Mouse (Mus musculus) heart, adult 8-10 months (tissue): ENCODE measurements around the gene Larp1. TPM values are rescaled to one million over a fixed set of nuclear protein-coding genes. Genes with fewer than 3 reads are reported as not detected.

Source experiments
- DNase-seq: peaks from one replicate; pipeline ENCODE4 v3.0.0; 2022; ENCODE audit warnings: low spot score
- total RNA-seq, 4 experiments: library from RNA; stranded (reverse); gene quantifications; 2 replicates each; pipeline ENCODE4 v1.2.4; 2022

The Larp1 gene
- total RNA-seq: 10 to 100 TPM; 61.6 to 70.0 (median 65.1) TPM

- DNase-seq: no peak
Measured at GRCm38 (mm10) chr11:58009051-58009515, at the start of gene Larp1. TSS of gene Larp1 (plus strand) at chr11:58009064.

GRCm38 (mm10) chr11:57959924-57960323 lies 48.9 kb upstream of the Larp1 start:
- no peak for DNase-seq

GRCm38 (mm10) chr11:57962382-57963285 lies 46.2 kb upstream of the Larp1 start:
- peak; percentile 79 for DNase-seq

- no peak for DNase-seq
Measured at GRCm38 (mm10) chr11:57963291-57963870, 45.5 kb upstream of the Larp1 start.

DNA sequence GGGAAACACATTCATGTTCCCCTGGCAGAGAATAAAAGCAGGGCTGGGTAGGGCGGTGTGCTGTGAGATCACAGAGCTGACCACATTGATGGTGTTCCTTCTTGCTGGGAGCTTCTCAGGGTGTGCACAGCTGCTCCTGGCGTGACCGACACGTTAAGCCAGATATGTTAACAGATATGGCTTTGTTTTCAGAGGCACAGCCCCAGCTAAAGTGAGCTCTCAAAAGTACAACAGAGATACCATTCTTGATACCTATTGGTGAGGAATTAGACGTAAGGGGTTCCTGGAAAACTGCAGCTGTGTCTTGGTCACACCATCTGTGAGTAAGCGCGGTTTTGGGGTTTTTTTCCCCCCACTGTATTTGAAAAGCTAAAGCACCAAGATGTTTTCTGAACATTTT lies 42.2 kb upstream of the Larp1 start:
- no peak for DNase-seq

GRCm38 (mm10) chr11:57968301-57968700 lies 40.6 kb upstream of the Larp1 start:
- DNase-seq: no peak

DNA sequence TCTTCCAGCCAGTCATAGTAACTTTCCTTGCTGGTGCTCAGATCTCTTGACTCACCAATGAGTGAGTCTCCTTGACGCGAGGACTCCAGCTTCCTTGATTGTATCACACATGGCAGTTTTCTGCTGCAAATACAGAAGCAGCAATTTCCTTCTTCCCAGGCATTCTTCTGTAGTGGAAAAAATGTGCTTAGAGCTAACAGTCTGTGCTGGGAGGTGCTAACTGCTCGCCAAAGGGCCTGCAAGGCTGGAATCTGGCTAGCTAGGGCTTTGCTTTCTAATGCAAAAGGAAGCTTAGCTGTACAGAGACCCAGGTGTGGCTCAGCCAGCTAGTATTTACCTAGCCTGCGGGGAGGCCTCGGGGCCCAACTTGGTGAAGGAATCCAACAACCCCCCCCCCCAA lies 38.3 kb upstream of the Larp1 start:
- no peak for DNase-seq

GRCm38 (mm10) chr11:57973001-57973912 lies 35.6 kb upstream of the Larp1 start:
- DNase-seq: no peak

- DNase-seq: no peak
Measured at GRCm38 (mm10) chr11:57973913-57974234, 35.0 kb upstream of the Larp1 start.

GRCm38 (mm10) chr11:57975876-57976275 lies 33.0 kb upstream of the Larp1 start:
- DNase-seq: no peak

GRCm38 (mm10) chr11:57977681-57978080 lies 31.2 kb upstream of the Larp1 start:
- no peak for DNase-seq

DNA sequence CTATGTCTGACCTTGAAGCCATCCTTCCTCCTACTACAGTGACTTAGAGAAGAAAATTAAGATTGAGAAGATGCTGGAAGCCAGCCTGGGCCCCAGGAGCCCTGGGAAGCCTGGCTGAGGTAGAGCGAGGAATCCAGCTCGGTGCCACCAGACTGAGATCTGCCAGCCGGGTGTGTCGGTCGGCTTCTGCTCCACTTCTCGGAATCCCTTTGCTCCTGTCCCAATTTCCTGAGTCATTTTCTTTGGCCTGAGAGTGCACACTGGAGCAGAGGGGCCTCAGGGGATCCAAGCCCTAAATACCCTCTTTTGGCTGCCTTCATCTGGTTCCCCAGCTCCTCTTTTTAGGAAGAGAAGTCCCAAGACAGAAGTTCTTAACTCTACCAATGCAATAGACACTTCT lies 29.2 kb upstream of the Larp1 start:
- no peak for DNase-seq

DNA sequence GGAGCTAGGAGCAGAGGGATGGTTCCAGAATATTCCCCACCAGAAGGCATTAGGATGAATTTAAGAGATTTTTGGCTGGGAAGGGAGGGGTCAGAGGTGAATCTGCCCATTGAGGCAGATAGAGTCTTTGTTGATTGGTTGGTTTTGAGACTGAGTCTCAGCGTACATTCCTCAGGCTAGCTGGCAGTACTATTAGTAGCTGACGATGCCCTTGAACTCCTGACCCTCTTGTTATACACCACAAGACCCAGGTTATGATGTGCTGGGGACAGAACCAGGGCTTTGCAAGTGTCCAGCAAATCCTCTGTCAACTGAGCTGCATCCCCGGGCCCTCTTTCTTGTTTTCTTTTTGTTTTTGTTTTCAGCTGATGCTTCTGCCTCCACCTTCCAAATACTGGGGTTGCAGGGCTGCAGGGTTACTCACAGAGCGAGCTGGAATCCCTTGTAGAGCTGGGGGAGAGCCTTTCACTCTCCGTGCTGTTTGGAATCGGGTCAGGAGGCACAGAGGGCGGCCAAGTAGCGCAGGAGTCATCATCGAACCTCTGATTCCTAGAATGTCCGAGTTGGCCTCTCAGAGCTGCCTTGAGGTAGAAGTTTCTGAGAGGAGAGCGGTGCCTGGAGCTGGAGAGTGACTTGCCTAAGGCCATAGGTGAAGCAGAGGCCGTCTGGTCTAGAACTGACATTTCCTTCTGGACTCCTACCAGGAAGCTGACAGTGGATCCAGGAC lies 27.6 kb upstream of the Larp1 start:
- DNase-seq: no peak

DNA sequence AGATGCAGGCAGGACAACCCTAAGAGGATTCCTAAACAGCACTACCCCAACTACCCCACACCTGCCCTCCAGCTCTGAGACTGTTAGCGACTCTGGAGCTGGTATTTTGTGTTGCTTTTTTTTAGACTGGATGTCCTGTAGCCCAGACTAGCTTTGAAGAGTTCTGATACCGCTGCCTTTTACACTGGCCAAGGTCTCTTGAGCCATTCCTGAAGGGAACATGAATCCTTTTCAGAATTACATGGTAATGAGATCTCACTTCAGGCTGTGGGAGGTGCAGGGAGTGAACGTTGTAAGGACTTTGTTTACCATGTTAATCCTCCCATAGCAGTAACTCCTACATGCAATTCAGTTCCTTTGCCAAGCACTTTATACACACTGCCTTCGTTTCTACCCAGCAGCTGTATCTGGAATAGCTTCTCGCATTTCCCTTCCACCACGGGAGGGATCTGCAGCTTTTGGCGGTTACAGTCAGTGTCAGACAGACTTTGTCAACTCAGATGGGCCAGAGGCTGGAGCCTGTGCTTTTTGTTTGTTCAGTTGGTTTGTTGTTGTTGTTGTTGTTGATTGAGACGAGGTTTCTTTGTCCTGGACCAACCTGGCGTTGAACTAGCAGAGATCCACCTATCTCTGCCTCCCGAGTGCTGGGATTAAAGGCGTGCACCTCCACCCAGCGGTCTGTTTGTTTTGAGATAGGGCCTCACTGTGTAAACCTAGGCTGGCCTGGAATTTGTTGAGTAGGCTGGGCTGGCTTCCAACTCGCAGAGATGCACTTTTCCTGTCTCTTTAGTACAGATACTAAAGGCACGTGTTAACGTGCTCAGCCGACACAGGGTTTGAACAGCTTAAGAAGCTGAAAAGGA lies 25.2 kb upstream of the Larp1 start:
- DNase-seq: no peak

- no peak for DNase-seq
Measured at GRCm38 (mm10) chr11:57984343-57984666, 24.6 kb upstream of the Larp1 start.

GRCm38 (mm10) chr11:57985485-57985884 lies 23.4 kb upstream of the Larp1 start:
- DNase-seq: no peak

DNA sequence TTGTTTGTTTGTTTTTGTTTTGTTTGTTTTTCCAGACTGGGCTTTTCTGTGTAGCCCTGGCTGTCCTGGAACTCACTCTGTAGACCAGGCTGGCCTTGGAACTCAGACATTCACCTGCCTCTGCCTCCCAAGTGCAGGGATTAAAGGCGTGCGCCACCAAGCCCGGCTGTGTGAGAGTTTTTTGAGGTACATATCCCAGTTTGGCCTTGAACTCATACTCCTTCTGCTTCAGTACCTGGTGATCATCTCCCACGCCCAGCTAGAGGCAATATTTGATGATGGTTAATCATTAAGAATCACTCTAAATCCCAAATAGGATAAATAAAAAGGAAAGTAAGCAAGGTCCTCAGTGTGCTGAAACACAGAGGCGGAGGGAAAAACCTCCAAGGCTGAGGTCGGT lies 22.8 kb upstream of the Larp1 start:
- DNase-seq: no peak

GRCm38 (mm10) chr11:57986456-57986855 lies 22.4 kb upstream of the Larp1 start:
- DNase-seq: no peak

GRCm38 (mm10) chr11:57986861-57987260 lies 22.0 kb upstream of the Larp1 start:
- no peak for DNase-seq

DNA sequence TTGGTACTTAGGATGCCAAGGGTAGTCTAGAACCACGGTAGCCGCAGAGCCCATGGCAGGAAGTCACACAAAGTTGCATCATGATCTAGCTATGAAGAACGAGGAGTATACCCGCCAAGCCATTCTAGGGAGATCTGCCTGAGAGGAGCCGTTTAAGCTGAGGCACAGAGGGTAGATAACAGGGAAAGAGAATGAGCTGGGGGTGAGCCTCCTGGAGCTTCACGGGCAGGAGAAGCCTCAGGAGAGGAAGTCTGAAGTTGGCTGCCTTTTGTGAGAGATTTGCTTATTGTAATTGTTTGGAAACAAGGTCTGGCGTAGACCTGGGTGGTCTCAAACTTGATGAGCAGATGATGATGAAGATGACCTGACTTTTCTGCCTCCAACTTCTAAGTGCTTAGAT lies 10.7 kb upstream of the Larp1 start:
- DNase-seq: no peak

GRCm38 (mm10) chr11:57998872-57999271 lies 10.0 kb upstream of the Larp1 start:
- DNase-seq: no peak
